In the genomic region with DNA sequence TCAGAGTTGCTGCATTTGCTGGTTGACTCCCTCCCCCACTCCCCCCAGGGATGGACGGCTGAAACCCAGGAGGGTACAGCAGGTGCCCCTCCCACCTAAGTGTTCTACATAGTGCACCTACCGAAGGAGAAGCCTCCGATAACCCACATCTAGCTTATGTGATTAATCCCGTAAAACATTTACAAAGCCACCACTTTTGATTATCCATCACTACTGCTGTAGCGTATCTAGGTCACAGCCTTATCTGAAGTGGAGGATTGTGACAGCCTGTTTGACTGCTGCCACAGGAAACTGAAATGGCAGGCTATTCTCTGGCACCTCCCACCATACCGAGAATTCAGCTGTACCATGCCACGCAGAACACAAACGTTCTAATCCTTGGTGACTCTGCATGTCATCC, we compare ENCODE assay signal across 13 mouse cellular contexts. TPM values are rescaled to one million over a fixed set of nuclear protein-coding genes. Genes with fewer than 3 reads are reported as not detected.
DNase-seq lines count a peak whose midpoint lies in the region; ATAC-seq lines count a peak whose summit lies in the region.
"Had no signal": no experiment of that assay in that cellular context is flagged by ENCODE, and none has a peak within 500 bp of the region (broad histone marks: within the 10 kb centered on the region; RNA-seq: fewer than 3 reads in every experiment).

No protein-coding gene starts in this region.

- no peaks in the 10 kb centered on the region for H3K9me3 ChIP-seq in heart, embryonic 11.5 days (replicated peaks; ENCODE audit: control insufficient read depth, low read length)
- no peaks in the 10 kb centered on the region for H3K9me3 ChIP-seq in heart, embryonic 10.5 days
- H3K9me3 ChIP-seq in liver, embryonic 11.5 days (ENCODE audit: control insufficient read depth, low read length): no peaks in the 10 kb centered on the region

- H3K4me2 ChIP-seq in heart, embryonic 11.5 days: peak overlapping the region; percentile 41
- H3K4me2 ChIP-seq in liver, embryonic 11.5 days: no peak overlapping the region

- H3K4me1 ChIP-seq in heart, embryonic 11.5 days (ENCODE audit: control insufficient read depth, insufficient read depth, low read length): peaks cover 5% of the 10 kb centered on the region
- H3K4me1 ChIP-seq in heart, embryonic 10.5 days: peaks cover 18% of the 10 kb centered on the region
- H3K4me1 ChIP-seq in liver, embryonic 11.5 days (replicated peaks; ENCODE audit: control insufficient read depth, insufficient read depth, low read length): peaks cover 2% of the 10 kb centered on the region; the same call in 1 of the 2 replicates

- ATAC-seq in heart, embryonic 11.5 days (replicated peaks; ENCODE audit: insufficient number of reproducible peaks, low FRiP score, low TSS enrichment): no peak
- peak; percentile 33; the same call in 1 of the 2 replicates for ATAC-seq in liver, embryonic 11.5 days (replicated peaks; ENCODE audit: low FRiP score)
- ATAC-seq in activated CD4-positive, CD25-positive, alpha-beta regulatory T cell, adult 4 months: peak; percentile 33
- ATAC-seq in megakaryocyte progenitor cell, adult 5-6 weeks (replicated peaks; ENCODE audit: poor library complexity): peak; percentile 52
- ATAC-seq: lung, postnatal 0 days had no signal

- no peak overlapping the region for H3K4me3 ChIP-seq in heart, embryonic 11.5 days (ENCODE audit: low read depth, low read length)
- no peak overlapping the region for H3K4me3 ChIP-seq in heart, embryonic 10.5 days
- H3K4me3 ChIP-seq in liver, embryonic 11.5 days (ENCODE audit: low read depth, low read length): no peak overlapping the region
- H3K4me3 ChIP-seq: heart, adult 2 months had no signal

- no peak overlapping the region for H3K9ac ChIP-seq in heart, embryonic 11.5 days (ENCODE audit: low read depth, low read length)
- H3K9ac ChIP-seq in liver, embryonic 11.5 days (ENCODE audit: low read depth, low read length): no peak overlapping the region

- 42% methylated on average over 8 of the region's 8 CpGs for WGBS in heart, embryonic 11.5 days (ENCODE audit: insufficient replicate concordance)
- 44% methylated on average over 8 of the region's 8 CpGs for WGBS in heart, embryonic 10.5 days
- WGBS in liver, embryonic 11.5 days: 43% methylated on average over 8 of the region's 8 CpGs

- DNase-seq in heart, embryonic 10.5 days (ENCODE audit: low spot score): no peak
- DNase-seq in liver, embryonic 11.5 days (ENCODE audit: low spot score): no peak
- no peak for DNase-seq in liver
- no peak for DNase-seq in adipocyte (ENCODE audit: low spot score)
- DNase-seq in embryo, embryonic 10 days (ENCODE audit: low spot score): no peak
- DNase-seq: adrenal gland, adult 8-10 months; heart, adult 2 months; kidney, postnatal 14 days; thymus, postnatal 36 days had no signal

- H3K36me3 ChIP-seq in heart, embryonic 11.5 days (ENCODE audit: control insufficient read depth, insufficient read depth, low read length): no peaks in the 10 kb centered on the region
- H3K36me3 ChIP-seq in heart, embryonic 10.5 days: 0 out of 2 replicates have a peak, but pooled peaks cover under 1% of the 10 kb centered on the region
- H3K36me3 ChIP-seq in liver, embryonic 11.5 days (ENCODE audit: control insufficient read depth, insufficient read depth, low read length): no peaks in the 10 kb centered on the region; the same call in 1 of the 2 replicates

- H3K27me3 ChIP-seq in heart, embryonic 11.5 days (ENCODE audit: control insufficient read depth, insufficient read depth, low read length): no peaks in the 10 kb centered on the region
- no peaks in the 10 kb centered on the region for H3K27me3 ChIP-seq in heart, embryonic 10.5 days (ENCODE audit: insufficient read depth, poor library complexity, severe bottlenecking)
- no peaks in the 10 kb centered on the region for H3K27me3 ChIP-seq in liver, embryonic 11.5 days (replicated peaks; ENCODE audit: control insufficient read depth, insufficient read depth, low read length)

- no peak overlapping the region for H3K27ac ChIP-seq in heart, embryonic 11.5 days (ENCODE audit: low read depth, low read length)
- no peak overlapping the region for H3K27ac ChIP-seq in heart, embryonic 10.5 days
- H3K27ac ChIP-seq in liver, embryonic 11.5 days (ENCODE audit: low read depth, low read length): no peak overlapping the region
- H3K27ac ChIP-seq: heart, adult 2 months had no signal

RNA-seq across cellular contexts. Expression of gene Stat1, which starts 52.0 kb away (rescaled TPM):
- 28.5 and 31.2 TPM in 2 replicates for polyA plus RNA-seq in heart, embryonic 11.5 days (2014; fragmentation: Nextera tagmentation; extraction: Ambion mirVana)
- 17.9 and 25.8 TPM in 2 replicates for polyA plus RNA-seq in heart, embryonic 10.5 days (2016; fragmentation: Nextera tagmentation; extraction: Ambion mirVana)
- polyA plus RNA-seq in liver, embryonic 11.5 days (2014; fragmentation: Nextera tagmentation; extraction: Ambion mirVana): 17.8 and 19.0 TPM in 2 replicates
- polyA plus RNA-seq in activated CD4-positive, CD25-positive, alpha-beta regulatory T cell, adult 4 months (2017; shearing (Covaris generic)): 100 to 1,000 TPM; 697 to 904 TPM
- total RNA-seq in megakaryocyte progenitor cell, adult 5-6 weeks (2015): 55.9 and 59.4 TPM in 2 replicates
- total RNA-seq in megakaryocyte progenitor cell, adult 5-6 weeks (2017): 46.5 and 56.9 TPM in 2 replicates

Comparison
In these comparisons a context has a peak if more than half of its experiments do, and no peak if none do; other contexts are left out.
1. RNA of gene Stat1, which starts 52.0 kb away (polyA plus RNA-seq): 697 to 904 TPM in activated CD4-positive, CD25-positive, alpha-beta regulatory T cell, adult 4 months; 28.5 to 31.2 TPM in heart, embryonic 11.5 days, 17.9 to 25.8 TPM in heart, embryonic 10.5 days and 17.8 to 19.0 TPM in liver, embryonic 11.5 days; every median in the first group is over 10 times any median in the second.